Comparison of ENCODE assay signal across 8 mouse cellular contexts in the genomic region with DNA sequence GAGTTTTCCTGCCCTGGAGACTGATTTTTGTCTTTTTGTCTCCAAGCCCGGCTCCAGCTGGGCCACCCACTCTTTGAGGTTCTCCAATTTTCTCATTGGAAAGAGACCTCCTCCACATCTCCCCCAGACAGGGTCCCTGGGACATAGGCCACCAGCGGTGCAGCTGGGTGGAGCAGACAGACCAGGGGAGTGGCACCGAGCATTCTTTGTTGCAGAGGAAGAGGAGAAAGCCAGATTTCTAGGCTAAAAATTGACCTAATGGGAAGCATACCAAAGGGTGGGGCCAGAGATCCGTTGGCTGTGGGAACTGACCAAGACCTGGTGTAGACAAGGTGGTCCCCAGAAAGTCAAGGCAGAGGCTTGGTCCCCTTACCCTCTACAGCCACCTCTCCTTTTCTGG. TPM values are rescaled to one million over a fixed set of nuclear protein-coding genes. Genes with fewer than 3 reads are reported as not detected.
A peak's percentile ranks its signal among the peaks of the same experiment; 100 is the strongest.
DNase-seq lines count a peak whose midpoint lies in the region; ATAC-seq and TF ChIP-seq lines count a peak whose summit lies in the region.

No protein-coding gene starts in this region.

- H3K9me3 ChIP-seq in neural tube, embryonic 11.5 days (ENCODE audit: control insufficient read depth, low read length): no peaks in the 10 kb centered on the region
- H3K9me3 ChIP-seq in limb, embryonic 14.5 days (ENCODE audit: control insufficient read depth, low read length): no peaks in the 10 kb centered on the region
- no peaks in the 10 kb centered on the region for H3K9me3 ChIP-seq in stomach, embryonic 16.5 days (replicated peaks; ENCODE audit: control insufficient read depth, low read length)

- TF ChIP-seq POLR2A in limb, embryonic 14.5 days (IDR thresholded peaks at IDR 0.05; ENCODE audit: borderline replicate concordance, extremely low read depth, insufficient read depth, insufficient read length): no peak

- DNase-seq in neural tube, embryonic 11.5 days (ENCODE audit: low spot score): no peak
- no peak for DNase-seq in neural tube, embryonic 10.5 days (ENCODE audit: extremely low spot score, low spot score)
- DNase-seq in heart, adult 8-10 months (ENCODE audit: low spot score): peak; percentile 68
- DNase-seq in limb, embryonic 14.5 days (ENCODE audit: low spot score): no peak
- DNase-seq in frontal cortex, postnatal 25 days (ENCODE audit: low spot score in 2 of 2): no peak
- DNase-seq in right cerebral cortex, postnatal 4 days: no peak

- H3K27ac ChIP-seq in neural tube, embryonic 11.5 days (ENCODE audit: low read depth, low read length): peak overlapping the region; percentile 56; the same call in 1 of the 2 replicates
- H3K27ac ChIP-seq in limb, embryonic 14.5 days (replicated peaks; ENCODE audit: low read depth, low read length): peak overlapping the region; percentile 69
- peak overlapping the region; percentile 97 for H3K27ac ChIP-seq in stomach, embryonic 16.5 days (ENCODE audit: low read length)

- H3K27me3 ChIP-seq in neural tube, embryonic 11.5 days (ENCODE audit: control insufficient read depth, insufficient read depth, low read length): no peaks in the 10 kb centered on the region
- H3K27me3 ChIP-seq in limb, embryonic 14.5 days (ENCODE audit: control insufficient read depth, insufficient read depth, low read length): no peaks in the 10 kb centered on the region
- H3K27me3 ChIP-seq in stomach, embryonic 16.5 days (ENCODE audit: control insufficient read depth, insufficient read depth, low read length): no peaks in the 10 kb centered on the region

- no peak for ATAC-seq in neural tube, embryonic 11.5 days (ENCODE audit: insufficient read depth, low FRiP score, low TSS enrichment)
- no peak for ATAC-seq in limb, embryonic 14.5 days (ENCODE audit: low FRiP score, low read depth)
- no peak for ATAC-seq in stomach, embryonic 16.5 days (ENCODE audit: insufficient read depth, low FRiP score)
- ATAC-seq in inflammation-experienced regulatory T-cells, adult 6 months: no peak

- H3K9ac ChIP-seq in neural tube, embryonic 11.5 days (ENCODE audit: low read length): no peak overlapping the region
- no peak overlapping the region for H3K9ac ChIP-seq in limb, embryonic 14.5 days (ENCODE audit: low read depth, low read length, severe bottlenecking)
- H3K9ac ChIP-seq in stomach, embryonic 16.5 days (ENCODE audit: low read length): peak overlapping the region; percentile 70

- WGBS in neural tube, embryonic 11.5 days: 23% methylated on average over 4 of the region's 4 CpGs
- 23% methylated on average over 4 of the region's 4 CpGs for WGBS in limb, embryonic 14.5 days
- 14% methylated on average over 4 of the region's 4 CpGs for WGBS in stomach, embryonic 16.5 days

- H3K4me2 ChIP-seq in neural tube, embryonic 11.5 days (ENCODE audit: low read depth): peak overlapping the region; percentile 17
- H3K4me2 ChIP-seq in limb, embryonic 14.5 days (replicated peaks; ENCODE audit: low read depth, low read length, severe bottlenecking): peak overlapping the region; percentile 50
- peak overlapping the region; percentile 59 for H3K4me2 ChIP-seq in stomach, embryonic 16.5 days (ENCODE audit: low read depth, low read length)

- H3K36me3 ChIP-seq in neural tube, embryonic 11.5 days (ENCODE audit: control insufficient read depth, insufficient read depth, low read length): no peaks in the 10 kb centered on the region
- H3K36me3 ChIP-seq in limb, embryonic 14.5 days (ENCODE audit: control insufficient read depth, insufficient read depth, low read length): peaks cover 23% of the 10 kb centered on the region
- 0 out of 2 replicates have a peak, but pooled peaks cover 12% of the 10 kb centered on the region for H3K36me3 ChIP-seq in stomach, embryonic 16.5 days (ENCODE audit: control insufficient read depth, insufficient read depth, low read length)

- H3K4me1 ChIP-seq in neural tube, embryonic 11.5 days (ENCODE audit: control insufficient read depth, insufficient read depth, low read length): peaks cover 37% of the 10 kb centered on the region
- H3K4me1 ChIP-seq in limb, embryonic 14.5 days (ENCODE audit: control insufficient read depth, insufficient read depth, low read length): peaks cover 45% of the 10 kb centered on the region
- H3K4me1 ChIP-seq in stomach, embryonic 16.5 days (ENCODE audit: control insufficient read depth, insufficient read depth, low read length): peaks cover 44% of the 10 kb centered on the region

- H3K4me3 ChIP-seq in neural tube, embryonic 11.5 days (ENCODE audit: low read depth, low read length): no peak overlapping the region
- H3K4me3 ChIP-seq in limb, embryonic 14.5 days (replicated peaks; ENCODE audit: low read length): peak overlapping the region; percentile 71; the same call in 1 of the 2 replicates
- H3K4me3 ChIP-seq in stomach, embryonic 16.5 days (replicated peaks; ENCODE audit: low read length): peak overlapping the region; percentile 50

RNA-seq across cellular contexts. Expression of gene Adamts4, which starts 2.3 kb away (rescaled TPM):
- polyA plus RNA-seq in neural tube, embryonic 11.5 days (2014; fragmentation: Nextera tagmentation; extraction: Ambion mirVana): 4.7 and 5.0 TPM in 2 replicates
- total RNA-seq in heart, adult 8-10 months (2022): under 1 TPM; 0.19 to 0.60 (median 0.25) TPM
- 8.6 and 11.7 TPM in 2 replicates for polyA plus RNA-seq in limb, embryonic 14.5 days (2012; rRNA removed)
- polyA plus RNA-seq in limb, embryonic 14.5 days (2014; fragmentation: Nextera tagmentation; extraction: Ambion mirVana): 10.1 and 10.6 TPM in 2 replicates
- 11.0 and 12.8 TPM in 2 replicates for polyA plus RNA-seq in stomach, embryonic 16.5 days (2015; fragmentation: Nextera tagmentation; extraction: Ambion mirVana)
- polyA plus RNA-seq in inflammation-experienced regulatory T-cells, adult 6 months (2017; shearing (Covaris generic)): under 1 TPM in 1 of 3 experiments, not detected in 2; 0.09 TPM

RNA-seq across cellular contexts. Expression of gene Ndufs2, which starts 3.3 kb away (rescaled TPM):
- 242 and 286 TPM in 2 replicates for polyA plus RNA-seq in neural tube, embryonic 11.5 days (2014; fragmentation: Nextera tagmentation; extraction: Ambion mirVana)
- 1,000 to 10,000 TPM; 1,619 to 1,708 (median 1,672) TPM for total RNA-seq in heart, adult 8-10 months (2022)
- 148 and 151 TPM in 2 replicates for polyA plus RNA-seq in limb, embryonic 14.5 days (2012; rRNA removed)
- 216 and 234 TPM in 2 replicates for polyA plus RNA-seq in limb, embryonic 14.5 days (2014; fragmentation: Nextera tagmentation; extraction: Ambion mirVana)
- 259 and 260 TPM in 2 replicates for polyA plus RNA-seq in stomach, embryonic 16.5 days (2015; fragmentation: Nextera tagmentation; extraction: Ambion mirVana)
- 100 to 1,000 TPM; 106 to 120 (median 119) TPM for polyA plus RNA-seq in inflammation-experienced regulatory T-cells, adult 6 months (2017; shearing (Covaris generic))

RNA-seq across cellular contexts. Expression of gene Fcer1g, which starts 13.8 kb away (rescaled TPM):
- polyA plus RNA-seq in neural tube, embryonic 11.5 days (2014; fragmentation: Nextera tagmentation; extraction: Ambion mirVana): 14.4 and 15.0 TPM in 2 replicates
- 10 to 100 TPM in 2 of 4 experiments, 1 to 10 TPM in 2; 8.2 to 14.4 (median 11.5) TPM for total RNA-seq in heart, adult 8-10 months (2022)
- polyA plus RNA-seq in limb, embryonic 14.5 days (2012; rRNA removed): 49.7 and 65.5 TPM in 2 replicates
- 85.7 and 91.4 TPM in 2 replicates for polyA plus RNA-seq in limb, embryonic 14.5 days (2014; fragmentation: Nextera tagmentation; extraction: Ambion mirVana)
- polyA plus RNA-seq in stomach, embryonic 16.5 days (2015; fragmentation: Nextera tagmentation; extraction: Ambion mirVana): 68.0 and 77.1 TPM in 2 replicates
- 10 to 100 TPM in 1 of 3 experiments, not detected in 2; 10.7 TPM for polyA plus RNA-seq in inflammation-experienced regulatory T-cells, adult 6 months (2017; shearing (Covaris generic))

RNA-seq across cellular contexts. Expression of gene B4galt3, which starts 22.2 kb away (rescaled TPM):
- 67.4 and 70.6 TPM in 2 replicates for polyA plus RNA-seq in neural tube, embryonic 11.5 days (2014; fragmentation: Nextera tagmentation; extraction: Ambion mirVana)
- 10 to 100 TPM; 15.4 to 20.8 (median 19.1) TPM for total RNA-seq in heart, adult 8-10 months (2022)
- 87.2 and 111 TPM in 2 replicates for polyA plus RNA-seq in limb, embryonic 14.5 days (2012; rRNA removed)
- polyA plus RNA-seq in limb, embryonic 14.5 days (2014; fragmentation: Nextera tagmentation; extraction: Ambion mirVana): 68.7 and 72.5 TPM in 2 replicates
- polyA plus RNA-seq in stomach, embryonic 16.5 days (2015; fragmentation: Nextera tagmentation; extraction: Ambion mirVana): 70.6 and 71.5 TPM in 2 replicates
- 10 to 100 TPM; 35.3 to 68.9 (median 60.8) TPM for polyA plus RNA-seq in inflammation-experienced regulatory T-cells, adult 6 months (2017; shearing (Covaris generic))

RNA-seq across cellular contexts. Expression of gene Apoa2, which starts 23.1 kb away (rescaled TPM):
- polyA plus RNA-seq in neural tube, embryonic 11.5 days (2014; fragmentation: Nextera tagmentation; extraction: Ambion mirVana): 4.6 and 4.9 TPM in 2 replicates
- total RNA-seq in heart, adult 8-10 months (2022): 1 to 10 TPM; 1.8 to 4.9 (median 1.9) TPM
- polyA plus RNA-seq in limb, embryonic 14.5 days (2012; rRNA removed): 4.7 and 8.1 TPM in 2 replicates
- 1.6 and 1.9 TPM in 2 replicates for polyA plus RNA-seq in limb, embryonic 14.5 days (2014; fragmentation: Nextera tagmentation; extraction: Ambion mirVana)
- polyA plus RNA-seq in stomach, embryonic 16.5 days (2015; fragmentation: Nextera tagmentation; extraction: Ambion mirVana): 257 and 347 TPM in 2 replicates
- polyA plus RNA-seq in inflammation-experienced regulatory T-cells, adult 6 months (2017; shearing (Covaris generic)): not detected
